Mouse (Mus musculus): ENCODE measurements around the gene Slc26a1.

Slc26a1 gene

GRCm38 (mm10) chr5:108628891-108629633 lies 46.3 kb downstream of the Slc26a1 start:
- DNase-seq (ENCODE audit: extremely low spot score, low read depth, low spot score) = no peak

DNA sequence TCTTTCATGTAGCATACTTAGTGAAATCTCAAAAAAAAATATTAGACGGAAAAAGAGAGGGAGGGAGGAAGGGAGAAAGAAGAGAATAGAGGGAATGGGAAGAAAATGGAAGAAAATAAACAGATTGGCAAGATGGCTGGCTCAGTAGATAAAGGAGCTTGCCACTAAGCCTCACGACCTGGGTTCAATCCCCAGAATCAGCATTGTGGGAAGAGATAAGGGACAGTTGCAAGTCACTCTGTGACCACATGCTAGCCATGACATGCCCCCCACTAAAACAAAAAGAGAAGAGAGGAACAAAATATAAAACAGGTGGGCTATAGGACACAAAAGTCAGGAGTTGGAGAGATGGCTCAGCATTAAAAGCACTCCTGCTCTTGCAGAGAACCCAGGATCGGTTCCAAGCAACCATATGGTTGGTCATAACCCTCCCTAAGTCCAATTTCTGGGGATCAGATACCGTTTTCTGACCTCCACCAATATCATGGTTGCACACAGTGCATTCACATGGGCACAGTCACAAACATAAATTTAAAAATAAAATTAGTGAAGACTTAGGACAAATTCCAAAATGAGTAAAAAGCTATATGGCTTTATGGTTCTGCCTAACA lies 49.2 kb downstream of the Slc26a1 start:
- DNase-seq (ENCODE audit: extremely low spot score, low read depth, low spot score) = no peak

DNA sequence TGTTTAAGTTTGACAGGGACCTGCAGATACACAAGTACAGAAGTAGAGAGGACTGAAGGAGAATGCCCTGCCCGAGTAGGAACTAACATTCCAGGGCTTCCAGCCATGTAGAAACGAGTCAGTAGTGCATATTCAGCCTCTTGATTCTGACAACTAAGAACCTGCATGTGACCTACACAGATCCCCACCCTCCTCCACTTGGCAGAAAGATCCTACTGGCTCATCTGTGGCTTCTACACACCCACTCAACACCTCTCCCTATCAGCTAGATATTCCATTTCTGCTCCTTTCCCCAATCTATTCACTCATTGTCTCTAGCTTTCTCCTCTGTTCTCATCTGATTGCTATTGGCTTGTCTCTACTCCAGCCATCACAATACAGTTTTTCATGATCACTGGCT lies 53.5 kb downstream of the Slc26a1 start:
- no peak for DNase-seq (ENCODE audit: extremely low spot score, low read depth, low spot score)
